Mouse (Mus musculus) T-helper 2 cell (primary cell): ENCODE measurements around the gene Camta1.

Experiments used
- in situ Hi-C: fragments of 300-600 bp; cut with MboI, MseI; formaldehyde crosslinking; loops from one replicate; pipeline ENCODE4 v1.15.1; 2025; ENCODE audit warnings: high pct_unique_total_duplicates

The Camta1 gene

GRCm38 (mm10) chr4:151334951-151335742 is 526.5 kb downstream of the Camta1 start:
- in situ Hi-C loops = no loop called here

- in situ Hi-C loops = no loop called here
Observed at GRCm38 (mm10) chr4:151332074-151332849, 529.4 kb downstream of the Camta1 start.

GRCm38 (mm10) chr4:151330983-151331382 is 530.7 kb downstream of the Camta1 start:
- in situ Hi-C loops = no loop called here

- in situ Hi-C loops = no loop called here
Observed at GRCm38 (mm10) chr4:151328071-151328470, 533.6 kb downstream of the Camta1 start.

- in situ Hi-C loops = no loop called here
Observed at GRCm38 (mm10) chr4:151326971-151327686, 534.5 kb downstream of the Camta1 start.

- in situ Hi-C loops = no loop called here
Observed at GRCm38 (mm10) chr4:151316428-151316827, 545.2 kb downstream of the Camta1 start.

GRCm38 (mm10) chr4:151315726-151316125 is 546.0 kb downstream of the Camta1 start:
- in situ Hi-C loops = no loop called here

GRCm38 (mm10) chr4:151310773-151311172 is 550.9 kb downstream of the Camta1 start:
- in situ Hi-C loops = no loop called here

GRCm38 (mm10) chr4:151310056-151310685 is 551.5 kb downstream of the Camta1 start:
- in situ Hi-C loops = no loop called here

GRCm38 (mm10) chr4:151306890-151307289 is 554.8 kb downstream of the Camta1 start:
- in situ Hi-C loops = no loop called here

- in situ Hi-C loops = no loop called here
Observed at GRCm38 (mm10) chr4:151306311-151306765, 555.3 kb downstream of the Camta1 start.

GRCm38 (mm10) chr4:151305761-151306160 is 555.9 kb downstream of the Camta1 start:
- in situ Hi-C loops = no loop called here

- in situ Hi-C loops = no loop called here
Observed at GRCm38 (mm10) chr4:151303931-151304330, 557.7 kb downstream of the Camta1 start.

- in situ Hi-C loops = no loop called here
Observed at GRCm38 (mm10) chr4:151303436-151303835, 558.2 kb downstream of the Camta1 start.

- in situ Hi-C loops = no loop called here
Observed at GRCm38 (mm10) chr4:151302195-151303126, 559.2 kb downstream of the Camta1 start.

GRCm38 (mm10) chr4:151301337-151301736 is 560.3 kb downstream of the Camta1 start:
- in situ Hi-C loops = no loop called here

GRCm38 (mm10) chr4:151300706-151301105 is 561.0 kb downstream of the Camta1 start:
- in situ Hi-C loops = no loop called here

GRCm38 (mm10) chr4:151295515-151296203 is 566.0 kb downstream of the Camta1 start:
- in situ Hi-C loops = no loop called here

- in situ Hi-C loops = no loop called here
Observed at GRCm38 (mm10) chr4:151288893-151289585, 572.6 kb downstream of the Camta1 start.
